Mouse (Mus musculus): ENCODE data around the gene Thsd7b. TPM values are rescaled to one million over a fixed set of nuclear protein-coding genes. Genes with fewer than 3 reads are reported as not detected.

The Thsd7b gene
- polyA plus RNA-seq, 1 experiment from 2014 or later, result 0.85 TPM

DNA sequence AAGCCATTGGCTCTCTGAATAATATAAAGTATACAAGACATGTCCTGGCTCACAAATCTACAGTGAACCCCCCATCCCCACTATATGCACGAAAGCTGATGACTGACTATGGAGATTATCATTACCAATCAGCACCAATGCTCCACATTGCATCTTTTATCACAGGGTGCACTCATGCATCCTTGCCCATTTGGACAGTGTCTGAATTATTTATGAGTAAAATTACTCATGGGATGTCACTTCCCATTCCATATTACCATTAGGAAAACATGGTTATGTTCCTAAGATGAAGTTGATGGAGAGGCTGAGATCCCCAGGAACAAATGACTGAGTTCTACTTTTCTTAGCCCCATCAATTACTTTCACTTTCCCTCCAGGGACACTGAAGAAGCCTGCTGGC is 220.8 kb downstream of the Thsd7b start:
- H3K4me1 ChIP-seq (replicated peaks; ENCODE audit: control insufficient read depth, insufficient read depth, low read length), result no peaks in the 10 kb centered on the region
- no peak overlapping the region for H3K9ac ChIP-seq (ENCODE audit: low read length)
- no peak overlapping the region for H3K4me2 ChIP-seq (ENCODE audit: low read depth, low read length)
- no peaks in the 10 kb centered on the region for H3K36me3 ChIP-seq (ENCODE audit: control insufficient read depth, insufficient read depth, low read length)
- no peaks in the 10 kb centered on the region for H3K9me3 ChIP-seq (ENCODE audit: control insufficient read depth, low read length)
- H3K4me3 ChIP-seq (ENCODE audit: low read length), result no peak overlapping the region
- no peaks in the 10 kb centered on the region for H3K27me3 ChIP-seq (ENCODE audit: control insufficient read depth, insufficient read depth, low read depth, low read length)
- 63% methylated on average over 1 of the region's 1 CpGs for WGBS
- no peak overlapping the region for H3K27ac ChIP-seq (ENCODE audit: low read length)
- ATAC-seq (ENCODE audit: low read depth), result no peak

DNA sequence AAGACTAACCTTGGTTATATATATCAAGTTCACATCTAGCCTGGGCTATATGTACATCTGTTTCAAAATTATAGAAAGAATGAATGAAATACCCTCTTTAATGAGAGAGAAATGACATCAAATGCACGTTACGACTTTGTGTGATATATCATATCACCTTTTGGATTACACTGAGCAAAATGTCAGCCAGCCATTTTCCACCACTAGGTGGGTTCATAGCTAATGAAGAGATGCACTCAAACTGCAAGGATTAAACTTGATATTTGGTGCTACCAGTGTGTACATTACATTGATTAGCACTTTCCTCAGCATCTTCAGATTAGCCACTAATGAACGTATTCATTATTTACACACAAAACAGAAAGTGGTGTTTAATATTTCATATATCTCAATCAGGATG is 228.6 kb downstream of the Thsd7b start:
- Histone ChIP-seq H3K27me3 (ENCODE audit: control insufficient read depth, insufficient read depth, low read depth, low read length) (no peaks in the 10 kb centered on the region), H3K4me2 (ENCODE audit: low read depth, low read length) (no peak overlapping the region), H3K27ac (ENCODE audit: low read length) (no peak overlapping the region), H3K9ac (ENCODE audit: low read length) (no peak overlapping the region), H3K36me3 (ENCODE audit: control insufficient read depth, insufficient read depth, low read length) (no peaks in the 10 kb centered on the region), H3K9me3 (ENCODE audit: control insufficient read depth, low read length) (no peaks in the 10 kb centered on the region), H3K4me3 (ENCODE audit: low read length) (no peak overlapping the region), H3K4me1 (replicated peaks; ENCODE audit: control insufficient read depth, insufficient read depth, low read length) (no peaks in the 10 kb centered on the region)
- no peak for ATAC-seq (ENCODE audit: low read depth)
- 66% methylated on average over 3 of the region's 3 CpGs for WGBS

DNA sequence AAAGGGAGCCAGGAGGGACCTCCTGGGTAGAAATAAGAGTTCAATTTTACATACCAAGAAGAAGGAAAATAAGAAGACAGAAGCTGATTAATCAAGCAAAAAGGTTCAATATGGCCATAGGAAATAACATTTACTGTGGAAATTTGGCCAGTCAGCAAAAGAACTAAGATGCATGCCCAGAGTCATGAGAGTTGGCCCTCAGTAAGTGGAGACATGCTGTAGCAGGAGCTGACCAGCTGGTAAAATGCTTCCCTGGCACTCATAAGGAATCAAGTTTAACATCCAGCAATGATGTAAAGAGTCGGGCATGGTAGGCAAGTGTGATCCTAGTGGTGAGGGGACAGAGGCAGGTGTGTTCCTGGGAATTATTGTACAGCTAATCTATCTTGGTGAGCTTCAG is 243.3 kb downstream of the Thsd7b start:
- Histone ChIP-seq H3K9me3 (ENCODE audit: control insufficient read depth, low read length) (no peaks in the 10 kb centered on the region), H3K4me1 (replicated peaks; ENCODE audit: control insufficient read depth, insufficient read depth, low read length) (no peaks in the 10 kb centered on the region), H3K36me3 (ENCODE audit: control insufficient read depth, insufficient read depth, low read length) (no peaks in the 10 kb centered on the region), H3K4me2 (ENCODE audit: low read depth, low read length) (no peak overlapping the region), H3K27me3 (ENCODE audit: control insufficient read depth, insufficient read depth, low read depth, low read length) (no peaks in the 10 kb centered on the region), H3K27ac (ENCODE audit: low read length) (no peak overlapping the region), H3K9ac (ENCODE audit: low read length) (no peak overlapping the region), H3K4me3 (ENCODE audit: low read length) (no peak overlapping the region)
- ATAC-seq (ENCODE audit: low read depth), result no peak
- 97% methylated on average over 1 of the region's 1 CpGs for WGBS

DNA sequence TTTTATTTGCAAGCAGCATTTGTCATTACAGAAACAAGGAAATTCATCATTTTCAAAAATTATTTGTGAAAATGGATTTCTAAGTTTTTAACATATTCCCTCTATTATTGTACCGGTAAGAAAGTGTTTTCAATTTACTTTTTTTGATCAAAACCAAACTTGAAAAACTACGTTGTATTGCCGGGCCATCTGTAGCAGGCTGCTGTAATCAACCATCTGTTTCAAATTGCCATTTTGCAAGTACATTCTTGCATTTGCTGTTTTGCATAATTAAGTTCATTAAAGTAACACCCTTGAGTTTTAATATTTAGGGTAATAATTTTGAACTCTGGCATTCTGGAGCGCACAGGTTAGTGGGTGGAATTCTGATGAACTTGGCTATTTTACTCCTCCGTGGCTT is 246.6 kb downstream of the Thsd7b start:
- H3K9me3 ChIP-seq (ENCODE audit: control insufficient read depth, low read length), result no peaks in the 10 kb centered on the region
- H3K27me3 ChIP-seq (ENCODE audit: control insufficient read depth, insufficient read depth, low read depth, low read length), result no peaks in the 10 kb centered on the region
- no peaks in the 10 kb centered on the region for H3K36me3 ChIP-seq (ENCODE audit: control insufficient read depth, insufficient read depth, low read length)
- no peak overlapping the region for H3K9ac ChIP-seq (ENCODE audit: low read length)
- no peak for ATAC-seq (ENCODE audit: low read depth)
- no peak overlapping the region for H3K4me2 ChIP-seq (ENCODE audit: low read depth, low read length)
- no peak overlapping the region for H3K27ac ChIP-seq (ENCODE audit: low read length)
- 91% methylated on average over 5 of the region's 5 CpGs for WGBS
- no peaks in the 10 kb centered on the region for H3K4me1 ChIP-seq (replicated peaks; ENCODE audit: control insufficient read depth, insufficient read depth, low read length)
- no peak overlapping the region for H3K4me3 ChIP-seq (ENCODE audit: low read length)

DNA sequence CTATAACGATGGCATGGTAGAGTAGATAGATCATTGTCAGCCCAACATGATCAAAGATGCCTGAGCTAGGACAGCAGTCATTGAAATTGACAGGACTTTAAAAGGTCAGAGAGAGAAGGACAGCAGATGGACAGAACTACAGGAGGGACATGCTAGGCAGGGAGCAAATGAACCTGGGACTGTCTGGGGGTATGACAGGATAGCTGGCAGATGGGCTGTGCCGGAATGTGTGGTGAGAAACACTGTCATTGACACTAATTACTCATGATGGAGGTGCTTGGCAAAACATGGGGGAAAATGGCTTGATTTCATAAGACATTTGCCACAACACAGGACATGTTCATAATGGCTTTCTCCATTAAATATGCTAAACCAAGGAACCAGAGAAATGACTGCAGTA is 253.9 kb downstream of the Thsd7b start:
- WGBS, result 77% methylated on average over 2 of the region's 2 CpGs
- ATAC-seq (ENCODE audit: low read depth), result no peak

DNA sequence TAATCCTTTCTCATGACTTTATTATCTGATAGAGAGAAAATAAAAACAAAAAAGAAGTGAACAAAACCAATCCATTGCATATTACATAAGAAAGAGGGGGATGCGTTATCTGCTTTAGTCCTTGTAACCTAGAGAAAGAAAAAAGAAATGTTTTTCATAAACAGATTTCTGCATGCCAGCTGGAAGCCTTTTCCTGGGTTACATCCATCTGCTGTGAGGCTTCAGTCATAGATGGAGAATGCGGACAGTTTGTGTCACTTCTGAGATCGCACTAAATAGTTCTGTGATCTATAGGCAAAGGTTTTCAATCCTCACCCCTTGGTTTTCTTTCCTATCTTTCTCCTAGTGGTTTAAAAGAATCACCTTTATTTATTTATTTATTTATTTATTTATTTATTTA is 259.1 kb downstream of the Thsd7b start:
- 90% methylated on average over 3 of the region's 3 CpGs for WGBS
- ATAC-seq (ENCODE audit: low read depth), result no peak
- Histone ChIP-seq H3K4me2 (ENCODE audit: low read depth, low read length) (no peak overlapping the region), H3K27ac (ENCODE audit: low read length) (no peak overlapping the region), H3K9me3 (ENCODE audit: control insufficient read depth, low read length) (no peaks in the 10 kb centered on the region), H3K4me1 (replicated peaks; ENCODE audit: control insufficient read depth, insufficient read depth, low read length) (no peaks in the 10 kb centered on the region), H3K9ac (ENCODE audit: low read length) (no peak overlapping the region), H3K36me3 (ENCODE audit: control insufficient read depth, insufficient read depth, low read length) (no peaks in the 10 kb centered on the region), H3K27me3 (ENCODE audit: control insufficient read depth, insufficient read depth, low read depth, low read length) (no peaks in the 10 kb centered on the region), H3K4me3 (ENCODE audit: low read length) (no peak overlapping the region)

More for the DNA sequence above, 253.9 kb downstream of the Thsd7b start:
- no peaks in the 10 kb centered on the region for H3K4me1 ChIP-seq (replicated peaks; ENCODE audit: control insufficient read depth, insufficient read depth, low read length)
- no peaks in the 10 kb centered on the region for H3K27me3 ChIP-seq (ENCODE audit: control insufficient read depth, insufficient read depth, low read depth, low read length)
- no peaks in the 10 kb centered on the region for H3K9me3 ChIP-seq (ENCODE audit: control insufficient read depth, low read length)
- H3K36me3 ChIP-seq (ENCODE audit: control insufficient read depth, insufficient read depth, low read length), result no peaks in the 10 kb centered on the region
- no peak overlapping the region for H3K9ac ChIP-seq (ENCODE audit: low read length)
- H3K27ac ChIP-seq (ENCODE audit: low read length), result no peak overlapping the region
- H3K4me2 ChIP-seq (ENCODE audit: low read depth, low read length), result no peak overlapping the region
- H3K4me3 ChIP-seq (ENCODE audit: low read length), result no peak overlapping the region

DNA sequence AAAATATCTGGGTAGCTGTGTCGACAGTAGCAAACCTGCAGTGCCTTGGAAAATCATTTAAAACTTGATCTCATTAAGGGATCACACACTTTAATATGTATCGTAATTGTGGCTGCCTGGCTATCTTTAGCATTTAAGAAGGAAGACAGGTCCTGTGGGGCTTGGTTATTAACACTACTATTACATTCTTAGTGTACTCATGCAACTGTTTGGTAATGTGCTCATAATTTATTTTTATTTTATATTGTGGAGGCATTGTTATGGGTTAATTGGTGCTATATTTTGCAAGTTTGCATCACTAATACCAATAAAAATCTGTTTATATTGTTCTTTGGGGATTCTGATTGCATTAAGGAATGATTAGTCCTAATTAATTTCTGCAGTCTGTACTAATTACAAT is 265.4 kb downstream of the Thsd7b start:
- Histone ChIP-seq H3K27me3 (ENCODE audit: control insufficient read depth, insufficient read depth, low read depth, low read length) (no peaks in the 10 kb centered on the region), H3K9me3 (ENCODE audit: control insufficient read depth, low read length) (no peaks in the 10 kb centered on the region), H3K9ac (ENCODE audit: low read length) (no peak overlapping the region), H3K4me1 (replicated peaks; ENCODE audit: control insufficient read depth, insufficient read depth, low read length) (no peaks in the 10 kb centered on the region), H3K27ac (ENCODE audit: low read length) (no peak overlapping the region), H3K36me3 (ENCODE audit: control insufficient read depth, insufficient read depth, low read length) (no peaks in the 10 kb centered on the region), H3K4me3 (ENCODE audit: low read length) (no peak overlapping the region), H3K4me2 (ENCODE audit: low read depth, low read length) (no peak overlapping the region)
- 75% methylated on average over 2 of the region's 2 CpGs for WGBS
- ATAC-seq (ENCODE audit: low read depth), result no peak

DNA sequence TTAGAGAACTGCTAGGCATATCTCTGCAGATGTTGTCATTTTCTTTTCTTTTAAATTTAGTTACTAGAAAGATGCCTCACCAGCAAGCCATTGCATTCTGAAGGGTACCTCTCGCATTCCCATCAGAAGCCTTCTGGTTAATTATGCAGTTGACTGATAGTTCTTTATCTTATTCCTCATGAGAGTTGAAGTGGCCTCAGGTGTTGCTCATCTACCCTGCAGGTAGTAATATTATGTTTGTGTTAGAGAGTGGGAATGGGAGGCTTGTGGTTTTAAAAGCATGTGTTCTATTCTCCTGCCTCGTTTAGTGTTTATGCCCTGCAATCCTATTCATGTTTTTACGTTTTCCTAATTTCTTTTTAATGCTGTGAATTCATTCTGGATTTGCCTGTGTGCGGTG is 265.9 kb downstream of the Thsd7b start:
- Histone ChIP-seq H3K36me3 (ENCODE audit: control insufficient read depth, insufficient read depth, low read length) (no peaks in the 10 kb centered on the region), H3K27me3 (ENCODE audit: control insufficient read depth, insufficient read depth, low read depth, low read length) (no peaks in the 10 kb centered on the region), H3K4me2 (ENCODE audit: low read depth, low read length) (no peak overlapping the region), H3K4me3 (ENCODE audit: low read length) (no peak overlapping the region), H3K27ac (ENCODE audit: low read length) (no peak overlapping the region), H3K9me3 (ENCODE audit: control insufficient read depth, low read length) (no peaks in the 10 kb centered on the region), H3K9ac (ENCODE audit: low read length) (no peak overlapping the region), H3K4me1 (replicated peaks; ENCODE audit: control insufficient read depth, insufficient read depth, low read length) (no peaks in the 10 kb centered on the region)
- no peak for ATAC-seq (ENCODE audit: low read depth)
- 88% methylated on average over 4 of the region's 4 CpGs for WGBS

DNA sequence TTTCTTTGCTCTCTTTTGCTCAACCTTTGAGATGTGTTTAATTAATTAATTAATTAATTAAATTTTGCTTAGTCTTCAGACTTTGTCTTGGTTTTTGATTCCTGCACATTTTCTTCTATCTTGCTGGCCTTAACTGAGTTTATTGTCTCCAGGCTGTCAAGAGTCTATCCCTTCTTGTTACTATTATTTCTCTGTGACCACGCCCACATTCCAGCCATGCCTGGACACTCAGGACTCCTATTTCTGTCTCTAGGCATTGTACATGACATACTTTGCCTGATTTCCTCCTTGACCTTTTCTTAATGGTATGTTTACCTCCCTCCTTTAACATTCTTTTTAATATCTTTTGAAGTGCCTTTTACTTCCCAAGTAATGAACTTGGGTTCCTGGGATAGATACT is 267.6 kb downstream of the Thsd7b start:
- no peak for ATAC-seq (ENCODE audit: low read depth)

DNA sequence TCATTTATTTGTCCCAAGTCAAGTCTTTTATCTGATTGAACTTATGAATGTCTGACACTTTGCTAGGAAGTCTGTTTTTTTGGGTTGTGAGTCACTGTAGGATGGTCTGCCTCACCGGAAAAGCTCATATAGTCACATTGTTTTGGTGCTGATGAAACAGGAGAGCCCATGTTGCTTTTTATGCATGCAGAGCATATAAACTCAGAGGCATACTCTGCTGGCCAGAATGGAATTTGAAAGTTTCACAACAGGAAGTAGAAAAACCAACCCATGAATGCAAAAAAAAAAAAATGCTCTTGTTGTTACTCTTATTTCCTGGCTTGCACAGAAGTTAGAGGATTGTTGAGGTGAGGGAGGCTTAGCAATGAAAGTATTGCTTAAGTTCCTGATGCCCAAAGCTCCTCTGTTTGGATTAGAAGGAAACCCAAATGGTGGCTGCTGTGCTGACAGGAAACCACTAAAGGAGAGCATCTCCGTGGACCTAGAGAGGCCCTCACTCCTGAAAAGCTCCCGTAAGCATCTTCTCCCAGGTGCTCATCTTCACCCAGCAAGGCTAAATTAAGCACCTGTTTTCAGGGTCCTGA is 269.6 kb downstream of the Thsd7b start:
- no peaks in the 10 kb centered on the region for H3K36me3 ChIP-seq (ENCODE audit: control insufficient read depth, insufficient read depth, low read length)
- 62% methylated on average over 3 of the region's 3 CpGs for WGBS

More for the DNA sequence above, 267.6 kb downstream of the Thsd7b start:
- Histone ChIP-seq H3K4me2 (ENCODE audit: low read depth, low read length) (no peak overlapping the region), H3K4me3 (ENCODE audit: low read length) (no peak overlapping the region), H3K36me3 (ENCODE audit: control insufficient read depth, insufficient read depth, low read length) (no peaks in the 10 kb centered on the region), H3K9ac (ENCODE audit: low read length) (no peak overlapping the region), H3K9me3 (ENCODE audit: control insufficient read depth, low read length) (no peaks in the 10 kb centered on the region), H3K4me1 (replicated peaks; ENCODE audit: control insufficient read depth, insufficient read depth, low read length) (no peaks in the 10 kb centered on the region), H3K27me3 (ENCODE audit: control insufficient read depth, insufficient read depth, low read depth, low read length) (no peaks in the 10 kb centered on the region), H3K27ac (ENCODE audit: low read length) (no peak overlapping the region)
- 54% methylated on average over 1 of the region's 1 CpGs for WGBS

More for the DNA sequence above, 269.6 kb downstream of the Thsd7b start:
- H3K4me1 ChIP-seq (replicated peaks; ENCODE audit: control insufficient read depth, insufficient read depth, low read length), result no peaks in the 10 kb centered on the region
- H3K27me3 ChIP-seq (ENCODE audit: control insufficient read depth, insufficient read depth, low read depth, low read length), result no peaks in the 10 kb centered on the region
- no peaks in the 10 kb centered on the region for H3K9me3 ChIP-seq (ENCODE audit: control insufficient read depth, low read length)
- H3K4me3 ChIP-seq (ENCODE audit: low read length), result no peak overlapping the region
- no peak for ATAC-seq (ENCODE audit: low read depth)
- H3K27ac ChIP-seq (ENCODE audit: low read length), result no peak overlapping the region
- H3K4me2 ChIP-seq (ENCODE audit: low read depth, low read length), result no peak overlapping the region
- no peak overlapping the region for H3K9ac ChIP-seq (ENCODE audit: low read length)

Measured in lung, embryonic 16.5 days (tissue).